Mouse (Mus musculus): ENCODE results near the gene Ranbp3l. TPM values are rescaled to one million over a fixed set of nuclear protein-coding genes. Genes with fewer than 3 reads are reported as not detected.

Gene Ranbp3l
- 11.3 TPM for polyA plus RNA-seq (2015; fragmentation: Illumina TruSeq; extraction: RNeasy Lipid Tissue Mini Kit (QIAGEN cat#74804); ENCODE audit: low read depth, low replicate concordance)

GRCm38 (mm10) chr15:8967573-8968228 lies at the start of gene Ranbp3l:
Gene Ranbp3l, plus strand, starts transcription at chr15:8967949.

DNA sequence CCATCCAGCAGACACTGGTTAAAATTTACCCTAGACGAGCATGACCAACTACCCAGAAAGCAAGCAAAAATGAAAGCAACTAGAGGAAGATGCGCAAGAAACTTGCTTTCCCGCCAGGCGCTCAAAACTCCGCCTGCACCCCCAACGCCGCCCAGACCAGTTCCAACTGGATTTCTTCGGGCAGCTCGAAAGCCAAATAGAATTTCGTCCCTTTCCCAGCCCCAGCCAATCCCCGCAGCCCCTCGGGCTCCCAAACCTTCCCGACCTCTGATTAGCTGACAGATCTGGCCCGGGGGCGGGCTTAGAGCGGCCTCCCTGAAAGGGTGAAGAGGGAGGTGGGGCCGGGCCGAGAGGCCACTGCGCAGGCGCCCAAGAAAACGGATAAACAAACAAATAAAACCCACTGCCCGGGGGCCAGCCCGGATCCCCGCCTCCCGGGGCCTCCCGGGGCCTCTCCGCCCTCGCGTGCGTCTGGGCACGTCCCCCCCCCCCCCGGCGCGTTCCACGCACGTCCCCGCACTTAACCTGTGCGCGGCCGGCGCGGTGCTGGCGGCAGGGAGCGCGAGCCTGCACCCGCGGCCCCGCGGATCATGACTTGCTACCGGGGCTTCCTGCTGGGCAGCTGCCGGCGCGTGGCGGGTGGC lies 103.3 kb downstream of the Ranbp3l start, which contains the start of gene Nadk2:
Nadk2 (plus strand) TSS at position 349 of the 644 bp plus-strand sequence.

Other genes starting within 250 kb of the Ranbp3l start
- 41.1 TPM for gene Nadk2, start 103.3 kb downstream of the Ranbp3l start, polyA plus RNA-seq (2015; fragmentation: Illumina TruSeq; extraction: RNeasy Lipid Tissue Mini Kit (QIAGEN cat#74804); ENCODE audit: low read depth, low replicate concordance)
- gene Lmbrd2, start 172.6 kb downstream of the Ranbp3l start, polyA plus RNA-seq (2015; fragmentation: Illumina TruSeq; extraction: RNeasy Lipid Tissue Mini Kit (QIAGEN cat#74804); ENCODE audit: low read depth, low replicate concordance): 37.6 TPM
- gene Skp2, start 187.5 kb downstream of the Ranbp3l start, polyA plus RNA-seq (2015; fragmentation: Illumina TruSeq; extraction: RNeasy Lipid Tissue Mini Kit (QIAGEN cat#74804); ENCODE audit: low read depth, low replicate concordance): 5.6 TPM